Mouse (Mus musculus): ENCODE measurements around the gene Phldb3. TPM values are rescaled to one million over a fixed set of nuclear protein-coding genes. Genes with fewer than 3 reads are reported as not detected.

Phldb3 gene
- polyA plus RNA-seq (2015; fragmentation: Nextera tagmentation; extraction: Ambion mirVana), result not detected in 2 replicates

- H3K9me3 ChIP-seq, result no peaks in the 10 kb centered on the region
- H3K36me3 ChIP-seq (replicated peaks), result no peaks in the 10 kb centered on the region
- WGBS, result 3% methylated on average over 27 of the region's 27 CpGs
- peak within 1 kb of the TSS; percentile 22 for H3K4me3 ChIP-seq
- peaks cover 45% of the 10 kb centered on the region for H3K27me3 ChIP-seq (replicated peaks)
- no peak within 1 kb of the TSS for H3K9ac ChIP-seq
- no peak for ATAC-seq (replicated peaks)
- H3K4me2 ChIP-seq, result peak within 1 kb of the TSS; percentile 42
- no peak within 1 kb of the TSS for H3K27ac ChIP-seq
- peaks cover 20% of the 10 kb centered on the region for H3K4me1 ChIP-seq
Observed at GRCm38 (mm10) chr7:24610144-24610878, at the start of gene Phldb3. TSS of gene Phldb3 (plus strand) at chr7:24610763.

GRCm38 (mm10) chr7:24561450-24561849, 49.1 kb upstream of the Phldb3 start:
- Histone ChIP-seq H3K27ac (no peak overlapping the region), H3K36me3 (replicated peaks) (0 out of 2 replicates have a peak, but pooled peaks cover 9% of the 10 kb centered on the region), H3K4me1 (no peaks in the 10 kb centered on the region), H3K9ac (no peak overlapping the region), H3K9me3 (no peaks in the 10 kb centered on the region), H3K4me3 (no peak overlapping the region), H3K4me2 (no peak overlapping the region), H3K27me3 (replicated peaks) (no peaks in the 10 kb centered on the region)
- 95% methylated on average over 4 of the region's 4 CpGs for WGBS
- no peak for ATAC-seq (replicated peaks)

GRCm38 (mm10) chr7:24563191-24563836, 47.2 kb upstream of the Phldb3 start:
- no peak overlapping the region for H3K4me3 ChIP-seq
- no peak overlapping the region for H3K27ac ChIP-seq
- ATAC-seq (replicated peaks), result no peak
- WGBS, result 88% methylated on average over 8 of the region's 8 CpGs
- H3K36me3 ChIP-seq (replicated peaks), result peaks cover 20% of the 10 kb centered on the region; the same call in 1 of the 2 replicates
- no peaks in the 10 kb centered on the region for H3K27me3 ChIP-seq (replicated peaks)
- H3K4me1 ChIP-seq, result no peaks in the 10 kb centered on the region
- H3K9ac ChIP-seq, result no peak overlapping the region
- H3K9me3 ChIP-seq, result no peaks in the 10 kb centered on the region
- H3K4me2 ChIP-seq, result no peak overlapping the region

GRCm38 (mm10) chr7:24563837-24564206, 46.7 kb upstream of the Phldb3 start:
- peaks cover 20% of the 10 kb centered on the region; the same call in 1 of the 2 replicates for H3K36me3 ChIP-seq (replicated peaks)
- no peak overlapping the region for H3K4me2 ChIP-seq
- ATAC-seq (replicated peaks), result no peak

GRCm38 (mm10) chr7:24564607-24565265, 45.8 kb upstream of the Phldb3 start:
- no peaks in the 10 kb centered on the region for H3K9me3 ChIP-seq
- H3K36me3 ChIP-seq (replicated peaks), result peaks cover 20% of the 10 kb centered on the region; the same call in 1 of the 2 replicates
- no peak overlapping the region for H3K4me3 ChIP-seq
- WGBS, result 66% methylated on average over 6 of the region's 6 CpGs
- no peak overlapping the region for H3K27ac ChIP-seq
- H3K4me2 ChIP-seq, result no peak overlapping the region
- H3K9ac ChIP-seq, result no peak overlapping the region
- H3K27me3 ChIP-seq (replicated peaks), result no peaks in the 10 kb centered on the region
- no peak for ATAC-seq (replicated peaks)
- H3K4me1 ChIP-seq, result no peaks in the 10 kb centered on the region

More at GRCm38 (mm10) chr7:24563837-24564206, 46.7 kb upstream of the Phldb3 start:
- no peaks in the 10 kb centered on the region for H3K4me1 ChIP-seq
- H3K4me3 ChIP-seq, result no peak overlapping the region
- WGBS, result 92% methylated on average over 4 of the region's 4 CpGs
- H3K9me3 ChIP-seq, result no peaks in the 10 kb centered on the region
- no peaks in the 10 kb centered on the region for H3K27me3 ChIP-seq (replicated peaks)
- H3K9ac ChIP-seq, result no peak overlapping the region
- H3K27ac ChIP-seq, result no peak overlapping the region

- Histone ChIP-seq H3K9ac (no peak overlapping the region), H3K27ac (no peak overlapping the region), H3K9me3 (no peaks in the 10 kb centered on the region), H3K36me3 (replicated peaks) (peaks cover 18% of the 10 kb centered on the region; the same call in 1 of the 2 replicates), H3K4me2 (no peak overlapping the region), H3K4me1 (no peaks in the 10 kb centered on the region), H3K4me3 (no peak overlapping the region), H3K27me3 (replicated peaks) (no peaks in the 10 kb centered on the region)
- ATAC-seq (replicated peaks), result no peak
- WGBS, result 91% methylated on average over 11 of the region's 11 CpGs
Observed at GRCm38 (mm10) chr7:24565627-24566026, 44.9 kb upstream of the Phldb3 start.

- no peaks in the 10 kb centered on the region for H3K27me3 ChIP-seq (replicated peaks)
- peaks cover 15% of the 10 kb centered on the region; the same call in 1 of the 2 replicates for H3K36me3 ChIP-seq (replicated peaks)
- WGBS, result 92% methylated on average over 9 of the region's 9 CpGs
- H3K27ac ChIP-seq, result no peak overlapping the region
- H3K4me1 ChIP-seq, result no peaks in the 10 kb centered on the region
- no peak overlapping the region for H3K4me3 ChIP-seq
- ATAC-seq (replicated peaks), result no peak
- H3K9ac ChIP-seq, result no peak overlapping the region
- no peaks in the 10 kb centered on the region for H3K9me3 ChIP-seq
- H3K4me2 ChIP-seq, result no peak overlapping the region
Observed at GRCm38 (mm10) chr7:24566206-24566605, 44.4 kb upstream of the Phldb3 start.

GRCm38 (mm10) chr7:24568512-24568911, 42.1 kb upstream of the Phldb3 start:
- WGBS, result 94% methylated on average over 4 of the region's 4 CpGs
- ATAC-seq (replicated peaks), result no peak
- H3K27me3 ChIP-seq (replicated peaks), result no peaks in the 10 kb centered on the region
- H3K36me3 ChIP-seq (replicated peaks), result peaks cover 14% of the 10 kb centered on the region; the same call in 1 of the 2 replicates
- H3K4me2 ChIP-seq, result no peak overlapping the region
- H3K4me1 ChIP-seq, result no peaks in the 10 kb centered on the region
- H3K9me3 ChIP-seq, result no peaks in the 10 kb centered on the region
- no peak overlapping the region for H3K9ac ChIP-seq
- H3K4me3 ChIP-seq, result no peak overlapping the region
- H3K27ac ChIP-seq, result no peak overlapping the region

- 90% methylated on average over 4 of the region's 4 CpGs for WGBS
- Histone ChIP-seq H3K4me2 (no peak overlapping the region), H3K27me3 (replicated peaks) (no peaks in the 10 kb centered on the region), H3K4me3 (no peak overlapping the region), H3K27ac (no peak overlapping the region), H3K9me3 (no peaks in the 10 kb centered on the region), H3K36me3 (replicated peaks) (peaks cover 14% of the 10 kb centered on the region; the same call in 1 of the 2 replicates), H3K9ac (no peak overlapping the region), H3K4me1 (no peaks in the 10 kb centered on the region)
- ATAC-seq (replicated peaks), result no peak
Observed at GRCm38 (mm10) chr7:24571071-24571470, 39.5 kb upstream of the Phldb3 start.

GRCm38 (mm10) chr7:24572455-24572854, 38.1 kb upstream of the Phldb3 start:
- Histone ChIP-seq H3K9ac (no peak overlapping the region), H3K4me2 (no peak overlapping the region), H3K27me3 (replicated peaks) (no peaks in the 10 kb centered on the region), H3K4me3 (no peak overlapping the region), H3K4me1 (no peaks in the 10 kb centered on the region), H3K36me3 (replicated peaks) (0 out of 2 replicates have a peak, but pooled peaks cover 3% of the 10 kb centered on the region), H3K9me3 (no peaks in the 10 kb centered on the region), H3K27ac (no peak overlapping the region)
- ATAC-seq (replicated peaks), result peak; percentile 21; the same call in 1 of the 2 replicates
- WGBS, result 57% methylated on average over 5 of the region's 5 CpGs

- no peaks in the 10 kb centered on the region for H3K9me3 ChIP-seq
- no peaks in the 10 kb centered on the region for H3K4me1 ChIP-seq
- H3K9ac ChIP-seq, result no peak overlapping the region
- H3K4me2 ChIP-seq, result no peak overlapping the region
- H3K36me3 ChIP-seq (replicated peaks), result no peaks in the 10 kb centered on the region
- no peak overlapping the region for H3K27ac ChIP-seq
- H3K27me3 ChIP-seq (replicated peaks), result no peaks in the 10 kb centered on the region
- H3K4me3 ChIP-seq, result no peak overlapping the region
- ATAC-seq (replicated peaks), result no peak
- 70% methylated on average over 12 of the region's 12 CpGs for WGBS
Observed at GRCm38 (mm10) chr7:24574224-24574796, 36.3 kb upstream of the Phldb3 start.

- no peak overlapping the region for H3K4me3 ChIP-seq
- H3K36me3 ChIP-seq (replicated peaks), result no peaks in the 10 kb centered on the region
- H3K9ac ChIP-seq, result no peak overlapping the region
- no peak overlapping the region for H3K4me2 ChIP-seq
- H3K4me1 ChIP-seq, result no peaks in the 10 kb centered on the region
- WGBS, result 94% methylated on average over 10 of the region's 10 CpGs
- ATAC-seq (replicated peaks), result no peak
- H3K9me3 ChIP-seq, result no peaks in the 10 kb centered on the region
- no peaks in the 10 kb centered on the region for H3K27me3 ChIP-seq (replicated peaks)
- H3K27ac ChIP-seq, result no peak overlapping the region
Observed at GRCm38 (mm10) chr7:24577811-24578210, 32.8 kb upstream of the Phldb3 start.

Measured in midbrain, embryonic 15.5 days (tissue).